Mouse (Mus musculus): Measurements from ENCODE around the gene Pgs1.

DNA sequence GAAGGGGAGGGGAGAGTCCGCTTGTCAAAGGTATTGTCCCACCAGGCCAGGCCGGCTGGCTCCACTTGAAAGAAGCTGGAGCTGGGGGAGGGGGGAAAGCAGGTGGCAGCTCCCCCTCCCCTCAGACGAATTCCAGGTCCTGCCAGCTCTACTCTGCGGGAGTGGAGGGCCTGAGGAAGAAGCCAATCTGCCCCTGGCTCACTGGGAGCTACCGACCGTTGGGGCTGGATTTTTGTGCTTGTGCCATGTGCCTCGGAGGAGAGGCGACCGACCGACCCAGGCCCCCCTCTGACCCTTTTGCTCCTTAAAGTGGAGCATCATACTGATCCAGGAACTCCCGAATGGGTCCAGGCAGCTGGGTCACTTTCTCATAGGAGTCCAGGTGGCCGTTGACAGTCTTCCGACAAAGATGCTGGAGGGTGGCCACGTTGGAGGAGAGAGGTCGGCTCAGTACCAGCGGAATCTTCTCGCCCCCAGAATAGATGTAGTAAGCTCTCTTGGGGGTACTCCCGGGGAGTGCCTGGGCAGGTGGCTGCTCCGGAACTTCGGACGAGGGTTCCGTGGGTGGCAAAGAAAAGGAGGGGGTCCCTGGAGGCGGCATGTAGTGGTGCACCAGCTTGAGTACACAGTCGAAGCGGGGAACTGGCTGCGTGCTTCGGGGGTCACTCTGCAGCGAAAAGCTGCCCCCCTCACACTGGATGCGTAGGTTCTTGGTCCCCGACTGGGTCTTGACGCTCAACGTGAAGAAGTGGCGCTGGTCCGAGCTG, 18.7 kb upstream of the Pgs1 start:
- TF ChIP-seq CTCF (IDR thresholded peaks at IDR 0.05; ENCODE audit: extremely low read depth, insufficient read depth, insufficient read length, insufficient replicate concordance) = no peak
- TF ChIP-seq POLR2A (IDR thresholded peaks at IDR 0.05; ENCODE audit: low read depth, low read length) = no peak

Measured in spleen, adult 2 months (tissue).